Mouse (Mus musculus) MEL (cell line): ENCODE results near the gene Ncoa3. TPM values are rescaled to one million over a fixed set of nuclear protein-coding genes. Genes with fewer than 3 reads are reported as not detected.

Experiments
- DNase-seq: peaks from one replicate; pipeline ENCODE4 v3.0.0; 2011; ENCODE audit warnings: low read depth, low spot score
- H3K27ac ChIP-seq: 2 replicates; pipeline ENCODE4 v1.5.1; 2012; ENCODE audit warnings: low read depth, mild to moderate bottlenecking, control low read depth, low read length, moderate library complexity; ENCODE audit not compliant: control insufficient read depth
- H3K27me3 ChIP-seq, 2 experiments: fragments of 150-350 bp in 1 of 2; sonication (generic) in 1 of 2; 2 replicates each; pipeline ENCODE4 v1.6.1; 2012; ENCODE audit warnings: low read length in 2 of 2, mild to moderate bottlenecking in 2 of 2, improper control_type of control experiment in 1 of 2, moderate library complexity in 1 of 2; ENCODE audit not compliant: insufficient read depth in 2 of 2, control insufficient read depth in 1 of 2
- H3K36me3 ChIP-seq, 2 experiments: 2 replicates each; pipeline ENCODE4 v1.6.1; 2012 to 2014; ENCODE audit warnings: low read length in 2 of 2, improper control_type of control experiment in 1 of 2, inconsistent platforms in 1 of 2, mild to moderate bottlenecking in 1 of 2; ENCODE audit not compliant: insufficient read depth in 2 of 2, control insufficient read depth in 1 of 2
- H3K4me1 ChIP-seq, 2 experiments: fragments of 150-350 bp in 1 of 2; sonication (generic) in 1 of 2; 2 replicates each; pipeline ENCODE4 v1.6.1; 2012; ENCODE audit warnings: low read length in 2 of 2, improper control_type of control experiment in 1 of 2, mild to moderate bottlenecking in 1 of 2; ENCODE audit not compliant: insufficient read depth in 2 of 2, control insufficient read depth in 1 of 2
- H3K4me3 ChIP-seq, 2 experiments: fragments of 150-350 bp in 1 of 2; sonication (generic) in 1 of 2; 2 replicates each; pipeline ENCODE4 v1.5.1; 2012; ENCODE audit warnings: low read depth in 2 of 2, low read length in 2 of 2, mild to moderate bottlenecking in 2 of 2, moderate library complexity in 2 of 2, control low read depth in 1 of 2, improper control_type of control experiment in 1 of 2; ENCODE audit not compliant: control insufficient read depth in 1 of 2, insufficient read depth in 1 of 2
- H3K79me2 ChIP-seq: 2 replicates; pipeline ENCODE4 v1.6.1; 2012; ENCODE audit warnings: mild to moderate bottlenecking, low read length, moderate library complexity; ENCODE audit not compliant: control insufficient read depth, poor library complexity, insufficient read depth
- H3K9ac ChIP-seq: 2 replicates; pipeline ENCODE4 v1.6.1; 2012; ENCODE audit warnings: low read depth, mild to moderate bottlenecking, control low read depth, low read length, moderate library complexity; ENCODE audit not compliant: control insufficient read depth, poor library complexity, severe bottlenecking
- H3K9me3 ChIP-seq: fragments of 150-350 bp; sonication (generic); replicated peaks from 2 replicates; pipeline ENCODE4 v1.6.1; 2012; ENCODE audit warnings: mild to moderate bottlenecking, low read length, improper control_type of control experiment, moderate library complexity; ENCODE audit not compliant: insufficient read depth
- BHLHE40 ChIP-seq: IDR thresholded peaks from 2 replicates; pipeline ENCODE4 v1.6.1; 2012; ENCODE audit warnings: low read depth, mild to moderate bottlenecking, inconsistent platforms, low read length, improper control_type of control experiment, borderline replicate concordance
- CHD1 ChIP-seq: IDR thresholded peaks from 2 replicates; pipeline ENCODE4 v1.6.1; 2012; ENCODE audit warnings: low read depth, mild to moderate bottlenecking, inconsistent platforms, low read length, improper control_type of control experiment
- CHD2 ChIP-seq: IDR thresholded peaks from 2 replicates; pipeline ENCODE4 v1.6.1; 2011; ENCODE audit warnings: low read length, improper control_type of control experiment
- CTCF ChIP-seq, 3 experiments: IDR thresholded peaks in 2 of 3; conservative IDR thresholded peaks in 1 of 3; 2 replicates each; pipeline ENCODE4 v1.5.1; 2011 to 2012; ENCODE audit warnings: low read length in 3 of 3, low read depth in 2 of 3, mild to moderate bottlenecking in 2 of 3, improper control_type of control experiment in 1 of 3, inconsistent platforms in 1 of 3, mixed read lengths in 1 of 3, moderate library complexity in 1 of 3; ENCODE audit not compliant: control insufficient read depth in 1 of 3, insufficient read depth in 1 of 3, poor library complexity in 1 of 3, severe bottlenecking in 1 of 3
- E2F4 ChIP-seq: IDR thresholded peaks from 2 replicates; pipeline ENCODE4 v1.6.1; 2011; ENCODE audit warnings: low read depth, low read length, improper control_type of control experiment, borderline replicate concordance
- JUND ChIP-seq: IDR thresholded peaks from 2 replicates; pipeline ENCODE4 v1.6.1; 2011; ENCODE audit warnings: low read depth, mild to moderate bottlenecking, improper control_type of control experiment, low read length
- MAX ChIP-seq: IDR thresholded peaks from 2 replicates; pipeline ENCODE4 v1.6.1; 2011; ENCODE audit warnings: low read length, improper control_type of control experiment
- MAZ ChIP-seq: IDR thresholded peaks from 2 replicates; pipeline ENCODE4 v1.6.1; 2012; ENCODE audit warnings: low read depth, mild to moderate bottlenecking, inconsistent platforms, low read length, improper control_type of control experiment
- MEF2A ChIP-seq: IDR thresholded peaks from 2 replicates; pipeline ENCODE4 v1.6.1; 2014; ENCODE audit warnings: low read depth, mild to moderate bottlenecking, inconsistent platforms, low read length, improper control_type of control experiment; ENCODE audit not compliant: poor library complexity, insufficient replicate concordance, severe bottlenecking; ENCODE audit errors: extremely low read depth
- MYB ChIP-seq: IDR thresholded peaks from 2 replicates; pipeline ENCODE4 v1.6.1; 2011; ENCODE audit warnings: mild to moderate bottlenecking, low read depth, low read length, improper control_type of control experiment
- MYC ChIP-seq: IDR thresholded peaks from 2 replicates; pipeline ENCODE4 v1.6.1; 2011; ENCODE audit warnings: low read depth, mild to moderate bottlenecking, low read length, improper control_type of control experiment, moderate library complexity
- NELFE ChIP-seq: IDR thresholded peaks from 2 replicates; pipeline ENCODE4 v1.6.1; 2011; ENCODE audit warnings: low read depth, low read length, improper control_type of control experiment
- NRF1 ChIP-seq: IDR thresholded peaks from 2 replicates; pipeline ENCODE4 v1.6.1; 2014; ENCODE audit warnings: low read depth, mild to moderate bottlenecking, inconsistent platforms, low read length, improper control_type of control experiment, moderate library complexity; ENCODE audit not compliant: poor library complexity, insufficient read depth, severe bottlenecking
- RAD21 ChIP-seq: IDR thresholded peaks from 2 replicates; pipeline ENCODE4 v1.6.1; 2011; ENCODE audit warnings: mild to moderate bottlenecking, low read depth, low read length, improper control_type of control experiment
- RCOR1 ChIP-seq: IDR thresholded peaks from 2 replicates; pipeline ENCODE4 v1.6.1; 2012; ENCODE audit warnings: low read depth, mild to moderate bottlenecking, inconsistent platforms, low read length, improper control_type of control experiment
- TAL1 ChIP-seq: IDR thresholded peaks from 2 replicates; pipeline ENCODE4 v1.6.1; 2012; ENCODE audit warnings: mild to moderate bottlenecking, inconsistent platforms, low read length, moderate library complexity, mixed read lengths
- TBP ChIP-seq: IDR thresholded peaks from 2 replicates; pipeline ENCODE4 v1.8.0; 2011; ENCODE audit warnings: low read depth, low read length, improper control_type of control experiment
- UBTF ChIP-seq: IDR thresholded peaks from 2 replicates; pipeline ENCODE4 v1.6.1; 2012; ENCODE audit warnings: low read depth, mild to moderate bottlenecking, inconsistent platforms, low read length, improper control_type of control experiment, moderate library complexity, borderline replicate concordance; ENCODE audit not compliant: insufficient read depth
- USF1 ChIP-seq: IDR thresholded peaks from 2 replicates; pipeline ENCODE4 v1.6.1; 2014; ENCODE audit warnings: low read depth, mild to moderate bottlenecking, inconsistent platforms, low read length, improper control_type of control experiment, moderate library complexity
- ZKSCAN1 ChIP-seq: IDR thresholded peaks from 2 replicates; pipeline ENCODE4 v1.6.1; 2012; ENCODE audit warnings: low read depth, mild to moderate bottlenecking, inconsistent platforms, low read length, improper control_type of control experiment, moderate library complexity
- ZMIZ1 ChIP-seq: IDR thresholded peaks from 2 replicates; pipeline ENCODE4 v1.6.1; 2012; ENCODE audit warnings: low read depth, mild to moderate bottlenecking, inconsistent platforms, low read length, improper control_type of control experiment, moderate library complexity
- ZNF384 ChIP-seq: IDR thresholded peaks from 2 replicates; pipeline ENCODE4 v1.6.1; 2012; ENCODE audit warnings: low read depth, mild to moderate bottlenecking, inconsistent platforms, low read length, improper control_type of control experiment
- polyA plus RNA-seq, 2 experiments: library from polyadenylated mRNA; stranded (reverse) in 1 of 2; unstranded in 1 of 2; fragments of >175 nt in 1 of 2; fragments of >200 nt in 1 of 2; gene quantifications; 2 replicates each; pipeline versions ENCODE4 v1.2.1 to v1.2.4; 2012; ENCODE audit warnings: low replicate concordance in 2 of 2, low read depth in 1 of 2; ENCODE audit not compliant: insufficient read length in 2 of 2, insufficient read depth in 1 of 2, missing spikeins in 1 of 2
- total RNA-seq: library from RNA; depleted of rRNA; stranded (reverse); fragments of 300-350 nt; gene quantifications from 2 replicates; pipeline ENCODE4 v1.2.3, GENCODE M21; 2012

Ncoa3 gene
- total and polyA plus RNA-seq, 3 experiments = 5.7 to 19.8 (median 10.3) TPM

GRCm38 (mm10) chr2:165954872-165955271 is 37.6 kb upstream of the Ncoa3 start (continued):
- TF ChIP-seq E2F4 (peak; percentile 66; the same call in 1 of the 2 replicates), JUND (no peak), RCOR1 (peak; percentile 82), MYC (peak; percentile 53; the same call in 1 of the 2 replicates), USF1 (no peak), CHD1 (no peak), CHD2 (no peak; the same call in none of the 2 replicates), NRF1 (no peak), UBTF (no peak), CTCF (IDR thresholded peaks at IDR 0.05 in 2 of 3, conservative IDR thresholded peaks at IDR 0.05 in 1 of 3; ENCODE audit: control insufficient read depth in 1 of 3, insufficient read depth in 1 of 3, low read depth in 2 of 3, low read length in 3 of 3, poor library complexity in 1 of 3, severe bottlenecking in 1 of 3) (no peak), ZKSCAN1 (no peak), TAL1 (peak; percentile 52), MYB (peak; percentile 87), RAD21 (no peak), MAX (peak; percentile 71), MAZ (peak; percentile 89; the same call in 1 of the 2 replicates)

- peaks cover 14 to 38% of the 10 kb centered on the region in 2 experiments for H3K4me1 ChIP-seq
- TF ChIP-seq MYB = no peak
- no peak for TF ChIP-seq ZNF384
- TF ChIP-seq ZMIZ1 = no peak; the same call in 1 of the 2 replicates
- TF ChIP-seq USF1 = no peak
- no peak for TF ChIP-seq UBTF
- TF ChIP-seq E2F4 = no peak
- TF ChIP-seq BHLHE40 = no peak
- no peak for TF ChIP-seq TBP
- no peak for TF ChIP-seq NELFE
- TF ChIP-seq MEF2A = no peak
- no peaks in the 10 kb centered on the region; the same call in 1 of the 2 replicates for H3K79me2 ChIP-seq
- peak overlapping the region; percentile 29 to 30 for H3K4me3 ChIP-seq
- H3K27ac ChIP-seq = peak overlapping the region; percentile 94
- peaks cover 0 to 27% of the 10 kb centered on the region in 2 experiments; a peak in 2 of 4 replicates for H3K36me3 ChIP-seq
- H3K9ac ChIP-seq = peak overlapping the region; percentile 53
- peak; percentile 77 for DNase-seq
- no peaks in the 10 kb centered on the region for H3K9me3 ChIP-seq
- no peaks in the 10 kb centered on the region for H3K27me3 ChIP-seq
These were observed 37.0 kb upstream of the Ncoa3 start for GRCm38 (mm10) chr2:165955386-165955785.
